ENCODE assay signal across 11 mouse cellular contexts in genomic region chr12:79534778-79535177, GRCm38 (mm10).
DNase-seq lines count a peak whose midpoint lies in the region; ATAC-seq and TF ChIP-seq lines count a peak whose summit lies in the region.
"Had no signal": no experiment of that assay in that cellular context is flagged by ENCODE, and none has a peak within 500 bp of the region (broad histone marks: within the 10 kb centered on the region; RNA-seq: fewer than 3 reads in every experiment).

No protein-coding gene starts in this region.

- no peaks in the 10 kb centered on the region for H3K36me3 ChIP-seq in heart, postnatal 0 days (replicated peaks; ENCODE audit: control insufficient read depth, insufficient read depth, low read length)
- H3K36me3 ChIP-seq in embryonic facial prominence, embryonic 11.5 days (replicated peaks; ENCODE audit: control insufficient read depth, insufficient read depth, low read depth, low read length): no peaks in the 10 kb centered on the region
- H3K36me3 ChIP-seq in forebrain, embryonic 13.5 days (ENCODE audit: poor library complexity, severe bottlenecking): no peaks in the 10 kb centered on the region
- H3K36me3 ChIP-seq in lung, postnatal 0 days (ENCODE audit: insufficient read depth, low read length): no peaks in the 10 kb centered on the region
- H3K36me3 ChIP-seq: liver, embryonic 13.5 days had no signal

- H3K27ac ChIP-seq in heart, postnatal 0 days (ENCODE audit: low read depth): peak overlapping the region; percentile 61; the same call in 1 of the 2 replicates
- no peak overlapping the region for H3K27ac ChIP-seq in embryonic facial prominence, embryonic 11.5 days (replicated peaks; ENCODE audit: low read depth, low read length)
- peak overlapping the region; percentile 54 for H3K27ac ChIP-seq in forebrain, embryonic 13.5 days
- H3K27ac ChIP-seq in lung, postnatal 0 days (ENCODE audit: low read length): peak overlapping the region; percentile 11
- H3K27ac ChIP-seq: liver, embryonic 13.5 days had no signal

- no peak for TF ChIP-seq EP300 in heart, postnatal 0 days (IDR thresholded peaks at IDR 0.05; ENCODE audit: low read depth)
- TF ChIP-seq EP300 in lung, postnatal 0 days (IDR thresholded peaks at IDR 0.05): peak; percentile 33; the same call in 1 of the 2 replicates

- H3K4me2 ChIP-seq in heart, postnatal 0 days (ENCODE audit: low read depth, low read length): no peak overlapping the region
- H3K4me2 ChIP-seq in embryonic facial prominence, embryonic 11.5 days (ENCODE audit: low read depth, low read length): no peak overlapping the region
- H3K4me2 ChIP-seq in forebrain, embryonic 13.5 days: peak overlapping the region; percentile 23; the same call in 1 of the 2 replicates
- no peak overlapping the region for H3K4me2 ChIP-seq in lung, postnatal 0 days (replicated peaks; ENCODE audit: low read depth, low read length)
- H3K4me2 ChIP-seq: liver, embryonic 13.5 days had no signal

- no peak overlapping the region for H3K4me3 ChIP-seq in heart, postnatal 0 days (ENCODE audit: low read depth, low read length)
- no peak overlapping the region for H3K4me3 ChIP-seq in embryonic facial prominence, embryonic 11.5 days (ENCODE audit: low read depth, low read length)
- no peak overlapping the region for H3K4me3 ChIP-seq in forebrain, embryonic 13.5 days
- no peak overlapping the region for H3K4me3 ChIP-seq in lung, postnatal 0 days (ENCODE audit: low read depth, low read length)
- H3K4me3 ChIP-seq: liver, embryonic 13.5 days had no signal

- WGBS in heart, postnatal 0 days: 38% methylated on average over 1 of the region's 1 CpGs
- WGBS in embryonic facial prominence, embryonic 11.5 days: 81% methylated on average over 1 of the region's 1 CpGs
- 20% methylated on average over 1 of the region's 1 CpGs for WGBS in forebrain, embryonic 13.5 days
- 61% methylated on average over 1 of the region's 1 CpGs for WGBS in lung, postnatal 0 days

- intact Hi-C loops in heart, postnatal 14 days (cut with DNase I): no loop called here

- no peak overlapping the region for H3K9ac ChIP-seq in heart, postnatal 0 days (replicated peaks; ENCODE audit: low read depth, low read length)
- no peak overlapping the region for H3K9ac ChIP-seq in embryonic facial prominence, embryonic 11.5 days (replicated peaks; ENCODE audit: low read length)
- no peak overlapping the region for H3K9ac ChIP-seq in forebrain, embryonic 13.5 days
- H3K9ac ChIP-seq in lung, postnatal 0 days (replicated peaks; ENCODE audit: low read depth): no peak overlapping the region
- H3K9ac ChIP-seq: liver, embryonic 13.5 days had no signal

- DNase-seq in heart, postnatal 0 days (ENCODE audit: low spot score): no peak
- DNase-seq in heart, postnatal 14 days: no peak
- peak; percentile 34 for DNase-seq in embryonic facial prominence, embryonic 11.5 days (ENCODE audit: low spot score)
- DNase-seq in lung, postnatal 0 days (ENCODE audit: low spot score): peak; percentile 84
- no peak for DNase-seq in retina, postnatal 1 day
- no peak for DNase-seq in adrenal gland, postnatal 36 days
- no peak for DNase-seq in cerebellum, adult 9-10 months
- DNase-seq: layer of hippocampus, adult 9-11 months; liver, embryonic 13.5 days; thymus, adult 2 months had no signal

- H3K9me3 ChIP-seq in heart, postnatal 0 days (replicated peaks; ENCODE audit: control insufficient read depth, low read length): 0 out of 2 replicates have a peak, but pooled peaks cover 2% of the 10 kb centered on the region
- H3K9me3 ChIP-seq in embryonic facial prominence, embryonic 11.5 days (replicated peaks; ENCODE audit: control insufficient read depth, low read length): no peaks in the 10 kb centered on the region
- H3K9me3 ChIP-seq in forebrain, embryonic 13.5 days (replicated peaks): 0 out of 2 replicates have a peak, but pooled peaks cover under 1% of the 10 kb centered on the region
- no peaks in the 10 kb centered on the region for H3K9me3 ChIP-seq in lung, postnatal 0 days (ENCODE audit: low read length)
- H3K9me3 ChIP-seq: liver, embryonic 13.5 days had no signal

- H3K27me3 ChIP-seq in heart, postnatal 0 days (ENCODE audit: control insufficient read depth, insufficient read depth, low read length): no peaks in the 10 kb centered on the region
- H3K27me3 ChIP-seq in embryonic facial prominence, embryonic 11.5 days (ENCODE audit: control insufficient read depth, insufficient read depth, low read length): no peaks in the 10 kb centered on the region
- peaks cover 26% of the 10 kb centered on the region for H3K27me3 ChIP-seq in forebrain, embryonic 13.5 days
- H3K27me3 ChIP-seq in lung, postnatal 0 days (replicated peaks; ENCODE audit: insufficient read depth, low read length): no peaks in the 10 kb centered on the region
- H3K27me3 ChIP-seq: liver, embryonic 13.5 days had no signal

- ATAC-seq in heart, postnatal 0 days (ENCODE audit: insufficient read depth, low read depth): no peak
- no peak for ATAC-seq in embryonic facial prominence, embryonic 11.5 days (replicated peaks; ENCODE audit: insufficient number of reproducible peaks, low FRiP score, low TSS enrichment, low read depth)
- ATAC-seq in forebrain, embryonic 13.5 days: peak; percentile 45; the same call in 1 of the 2 replicates
- ATAC-seq in lung, postnatal 0 days: peak; percentile 80

- peaks cover 28% of the 10 kb centered on the region for H3K4me1 ChIP-seq in heart, postnatal 0 days (ENCODE audit: control insufficient read depth, insufficient read depth)
- no peaks in the 10 kb centered on the region for H3K4me1 ChIP-seq in embryonic facial prominence, embryonic 11.5 days (ENCODE audit: control insufficient read depth, insufficient read depth, low read length)
- peaks cover 40% of the 10 kb centered on the region for H3K4me1 ChIP-seq in forebrain, embryonic 13.5 days
- peaks cover 16% of the 10 kb centered on the region; the same call in 1 of the 2 replicates for H3K4me1 ChIP-seq in lung, postnatal 0 days (ENCODE audit: insufficient read depth, low read depth, low read length)

- TF ChIP-seq CTCF in heart, postnatal 0 days (IDR thresholded peaks at IDR 0.05; ENCODE audit: low read depth): no peak
- TF ChIP-seq CTCF in lung, postnatal 0 days (IDR thresholded peaks at IDR 0.05): no peak

Comparison
In these comparisons a context has a peak if more than half of its experiments do, and no peak if none do; other contexts are left out.
1. ATAC-seq: peak in forebrain, embryonic 13.5 days (single experiment) and lung, postnatal 0 days (single experiment); none in heart, postnatal 0 days (single experiment) and embryonic facial prominence, embryonic 11.5 days (single experiment).
2. DNase-seq: peak in embryonic facial prominence, embryonic 11.5 days (single experiment) and lung, postnatal 0 days (single experiment); none in heart, postnatal 0 days (single experiment), heart, postnatal 14 days (0 of 2), retina, postnatal 1 day (single experiment), adrenal gland, postnatal 36 days (0 of 2) and cerebellum, adult 9-10 months (single experiment).